Mouse (Mus musculus): ENCODE results near the gene Erc2.

GRCm38 (mm10) chr14:28506376-28506831 is 884.2 kb downstream of the Erc2 start:
- TF ChIP-seq KAT2A (IDR thresholded peaks at IDR 0.05; ENCODE audit: insufficient replicate concordance, low read length): no peak
- no peak for TF ChIP-seq USF2 (conservative IDR thresholded peaks at IDR 0.05; ENCODE audit: low read depth, low read length)
- no peak for TF ChIP-seq ELF1 (IDR thresholded peaks at IDR 0.05; ENCODE audit: low read depth, low read length)
- no peak for TF ChIP-seq POLR2A (IDR thresholded peaks at IDR 0.05; ENCODE audit: low read depth, low read length)
- no peak for TF ChIP-seq ZKSCAN1 (IDR thresholded peaks at IDR 0.05; ENCODE audit: borderline replicate concordance, low read depth, low read length)
- TF ChIP-seq MYC (IDR thresholded peaks at IDR 0.05; ENCODE audit: low read depth, low read length): no peak
- no peak for TF ChIP-seq POLR2AphosphoS2 (IDR thresholded peaks at IDR 0.05; ENCODE audit: low read depth, low read length)
- TF ChIP-seq CHD2 (IDR thresholded peaks at IDR 0.05; ENCODE audit: low read length): no peak
- no peak for TF ChIP-seq CTCF (conservative IDR thresholded peaks at IDR 0.05 in 1 of 2, IDR thresholded peaks at IDR 0.05 in 1 of 2; ENCODE audit: low read depth in 2 of 2, low read length in 2 of 2)
- no peak for TF ChIP-seq EP300 (IDR thresholded peaks at IDR 0.05; ENCODE audit: low read length)
- TF ChIP-seq SMC3 (IDR thresholded peaks at IDR 0.05; ENCODE audit: low read depth, low read length): no peak
- no peak for TF ChIP-seq E2F4 (IDR thresholded peaks at IDR 0.05; ENCODE audit: insufficient replicate concordance, low read depth, low read length)
- no peak for TF ChIP-seq SIN3A (IDR thresholded peaks at IDR 0.05; ENCODE audit: low read length)

Measured in CH12.LX (cell line).